Mouse (Mus musculus) heart, postnatal 4 days (tissue): ENCODE results near the gene Phgdh. TPM values are rescaled to one million over a fixed set of nuclear protein-coding genes. Genes with fewer than 3 reads are reported as not detected.

Experiments
- DNase-seq: peaks from one replicate; pipeline ENCODE4 v3.0.0; 2021
- total RNA-seq, 2 experiments: library from RNA; stranded (reverse); gene quantifications; 2 replicates each; pipeline ENCODE4 v1.2.3; 2021

The Phgdh gene
- total RNA-seq, 2 experiments from 2014 or later, result 11.2 to 13.9 TPM

DNA sequence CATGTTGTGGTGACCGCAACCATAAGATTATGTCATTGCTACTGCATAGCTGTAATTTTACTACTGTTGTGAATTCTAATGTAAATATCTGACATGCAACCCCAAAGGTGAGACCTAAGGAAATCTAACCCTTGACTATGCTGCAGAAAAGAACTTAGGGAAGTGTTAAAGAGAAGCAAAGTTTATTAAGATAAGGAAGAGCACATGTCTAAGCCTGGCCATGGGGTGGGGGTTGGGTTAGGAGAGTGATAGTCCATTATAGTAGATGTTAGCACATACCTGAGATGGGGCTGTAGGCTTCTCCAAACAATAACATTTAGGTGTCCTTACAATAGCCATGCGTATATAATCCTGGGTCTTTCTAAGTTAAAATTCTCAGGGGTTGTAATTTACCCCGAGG is 3.4 kb upstream of the Phgdh start:
- DNase-seq, result no peak

- no peak for DNase-seq
Measured at GRCm38 (mm10) chr3:98340818-98341594, 1.2 kb upstream of the Phgdh start.

GRCm38 (mm10) chr3:98339097-98339705 is 589 bp downstream of the Phgdh start:
- DNase-seq, result peak; percentile 49

- peak; percentile 41 for DNase-seq
Measured at GRCm38 (mm10) chr3:98338584-98339041, 1.2 kb downstream of the Phgdh start.

GRCm38 (mm10) chr3:98336661-98337654 is 2.8 kb downstream of the Phgdh start:
- no peak for DNase-seq

GRCm38 (mm10) chr3:98335886-98336285 is 3.9 kb downstream of the Phgdh start:
- no peak for DNase-seq

GRCm38 (mm10) chr3:98335331-98335730 is 4.5 kb downstream of the Phgdh start:
- DNase-seq, result no peak

- no peak for DNase-seq
Measured at GRCm38 (mm10) chr3:98334010-98334409, 5.8 kb downstream of the Phgdh start.

- no peak for DNase-seq
Measured at GRCm38 (mm10) chr3:98324235-98324634, 15.6 kb downstream of the Phgdh start.

- DNase-seq, result no peak
Measured at GRCm38 (mm10) chr3:98322209-98322608, 17.6 kb downstream of the Phgdh start.

- DNase-seq, result no peak
Measured at GRCm38 (mm10) chr3:98319190-98319589, 20.6 kb downstream of the Phgdh start.

GRCm38 (mm10) chr3:98317143-98317542 is 22.6 kb downstream of the Phgdh start:
- no peak for DNase-seq

DNA sequence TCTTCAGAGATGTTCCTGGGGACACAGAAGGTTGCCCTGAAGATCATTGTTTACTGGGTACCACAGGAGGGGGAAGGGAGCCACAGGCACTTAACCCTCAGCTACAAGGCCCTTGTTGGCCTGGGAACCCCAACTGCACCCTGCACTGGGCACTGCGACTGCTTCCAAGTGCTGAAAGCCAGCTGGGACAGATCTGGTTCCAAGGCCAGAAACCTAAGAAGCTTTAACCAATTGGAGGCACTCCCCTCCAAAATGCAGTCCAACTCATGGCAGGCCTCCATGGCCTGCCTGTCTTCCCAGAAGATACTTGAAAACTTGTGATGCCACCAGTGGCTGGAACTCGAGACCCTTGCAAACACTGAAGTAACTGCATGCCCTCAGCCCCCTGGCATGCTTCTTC is 24.6 kb downstream of the Phgdh start:
- DNase-seq, result no peak

- DNase-seq, result no peak
Measured at GRCm38 (mm10) chr3:98313294-98314155, 26.3 kb downstream of the Phgdh start.

- peak; percentile 70 for DNase-seq
Measured at GRCm38 (mm10) chr3:98312867-98313266, 26.9 kb downstream of the Phgdh start.

GRCm38 (mm10) chr3:98310456-98310855 is 29.3 kb downstream of the Phgdh start:
- no peak for DNase-seq

GRCm38 (mm10) chr3:98308606-98309005 is 31.2 kb downstream of the Phgdh start:
- no peak for DNase-seq

GRCm38 (mm10) chr3:98301761-98302160 is 38.0 kb downstream of the Phgdh start:
- DNase-seq, result no peak

- no peak for DNase-seq
Measured at GRCm38 (mm10) chr3:98300266-98300665, 39.5 kb downstream of the Phgdh start.

DNA sequence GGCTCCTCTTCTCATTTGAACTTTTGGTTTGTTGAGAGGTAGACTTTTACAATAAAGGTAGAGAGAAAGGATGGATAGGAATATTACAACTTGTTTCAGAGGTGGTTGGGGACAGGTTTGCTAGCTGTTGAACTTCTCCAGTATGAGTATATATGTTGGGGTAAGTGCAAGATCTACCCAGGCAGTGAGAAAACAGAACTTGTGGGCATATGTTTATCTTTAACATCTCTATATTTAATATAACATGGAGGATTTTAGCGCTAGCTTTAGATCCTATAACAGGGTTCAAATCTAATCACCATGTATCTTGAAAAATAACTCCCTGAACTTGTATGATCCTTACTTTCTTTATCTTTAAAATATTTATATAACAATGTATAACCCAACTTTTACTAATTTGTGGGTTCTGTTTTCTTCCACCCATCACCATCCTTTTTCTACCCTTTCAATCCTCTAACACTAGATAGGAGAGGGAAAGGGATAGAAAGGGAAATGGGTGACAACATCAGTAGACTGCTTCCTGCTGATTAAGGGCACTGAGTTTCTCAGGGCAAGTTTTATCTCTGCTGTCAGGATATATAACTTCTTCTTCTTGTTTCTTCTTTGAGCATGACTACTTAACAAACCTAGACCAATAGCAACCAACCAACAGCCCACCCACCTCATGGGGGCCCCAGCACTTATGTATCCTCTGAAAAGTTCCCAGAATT is 40.2 kb downstream of the Phgdh start:
- DNase-seq, result no peak

GRCm38 (mm10) chr3:98295965-98296364 is 43.8 kb downstream of the Phgdh start:
- no peak for DNase-seq
